Mouse (Mus musculus) lung, embryonic 16.5 days (tissue): ENCODE data around the gene Kmt2b. TPM values are rescaled to one million over a fixed set of nuclear protein-coding genes. Genes with fewer than 3 reads are reported as not detected.

Experiments used
- ATAC-seq: fragments of 200-750 bp; cut with Nextera tagmentation; 2 replicates; pipeline ENCODE4 v1.8.0; 2017; ENCODE audit warnings: low read depth, mild to moderate bottlenecking, moderate library complexity
- H3K27ac ChIP-seq: fragments of 300-500 bp; sonication (generic); 2 replicates; pipeline ENCODE4 v1.5.1; 2014; ENCODE audit warnings: mild to moderate bottlenecking, control low read depth, low read length
- H3K27me3 ChIP-seq: fragments of 300-500 bp; sonication (generic); 2 replicates; pipeline ENCODE4 v1.6.1; 2014; ENCODE audit warnings: low read depth, low read length, mixed read lengths; ENCODE audit not compliant: control insufficient read depth, insufficient read depth
- H3K36me3 ChIP-seq: fragments of 300-500 bp; sonication (generic); 2 replicates; pipeline ENCODE4 v1.6.1; 2014; ENCODE audit warnings: low read length; ENCODE audit not compliant: control insufficient read depth, insufficient read depth
- H3K4me1 ChIP-seq: fragments of 300-500 bp; sonication (generic); replicated peaks from 2 replicates; pipeline ENCODE4 v1.6.1; 2014; ENCODE audit warnings: low read length, mixed read lengths; ENCODE audit not compliant: control insufficient read depth, insufficient read depth
- H3K4me2 ChIP-seq: fragments of 300-500 bp; sonication (generic); 2 replicates; pipeline ENCODE4 v1.6.1; 2014; ENCODE audit warnings: low read depth, low read length, control low read depth
- H3K4me3 ChIP-seq: fragments of 300-500 bp; sonication (generic); 2 replicates; pipeline ENCODE4 v1.5.1; 2014; ENCODE audit warnings: mild to moderate bottlenecking, low read length, control low read depth
- H3K9ac ChIP-seq: fragments of 300-500 bp; sonication (generic); 2 replicates; pipeline ENCODE4 v1.6.1; 2014; ENCODE audit warnings: low read length, control low read depth
- H3K9me3 ChIP-seq: fragments of 300-500 bp; sonication (generic); 2 replicates; pipeline ENCODE4 v1.6.1; 2016; ENCODE audit warnings: low read length; ENCODE audit not compliant: control insufficient read depth
- WGBS: fragments of 180-500 bp; shearing (Covaris S2); extraction: QIAGEN DNeasy Blood & Tissue Kit; methylation state at CpG from one replicate; pipeline ENCODE4 v1.1.7; 2014; 5-methylcytosine and 5-hydroxymethylcytosine counted together
- polyA plus RNA-seq: library from polyadenylated mRNA; unstranded; fragments of >200 nt; fragmentation: Nextera tagmentation; extraction: Ambion mirVana; gene quantifications from 2 replicates; pipeline ENCODE4 v1.2.1, GENCODE M21; 2015

The Kmt2b gene
- polyA plus RNA-seq, 1 experiment from 2014 or later, result 8.7 TPM

DNA sequence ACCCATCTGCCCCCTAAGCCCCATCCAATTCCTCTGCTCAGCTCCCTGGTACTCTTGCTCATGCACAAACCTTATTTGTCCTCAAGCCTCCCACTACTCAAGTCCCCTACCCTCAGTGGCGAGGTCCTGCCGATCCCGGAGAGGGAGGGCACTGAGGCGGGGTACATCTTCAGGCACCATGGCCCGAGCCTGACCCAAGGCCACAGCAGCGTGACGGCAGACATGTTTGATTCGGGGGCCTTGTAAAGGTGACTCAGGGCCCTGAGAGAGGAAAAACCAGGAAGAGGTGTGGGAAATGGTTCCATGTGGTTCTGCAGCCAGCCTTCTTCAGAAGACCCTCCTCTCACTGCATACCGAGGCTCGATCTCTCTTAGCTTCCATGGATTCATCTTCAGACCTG, 4.2 kb downstream of the Kmt2b start:
- Histone ChIP-seq H3K4me3 (no peak overlapping the region), H3K4me2 (no peak overlapping the region), H3K9me3 (no peaks in the 10 kb centered on the region), H3K27ac (no peak overlapping the region), H3K36me3 (peaks cover 55% of the 10 kb centered on the region), H3K9ac (no peak overlapping the region), H3K27me3 (no peaks in the 10 kb centered on the region), H3K4me1 (peaks cover 8% of the 10 kb centered on the region)
- no peak for ATAC-seq
- WGBS, result 88% methylated on average over 10 of the region's 10 CpGs

DNA sequence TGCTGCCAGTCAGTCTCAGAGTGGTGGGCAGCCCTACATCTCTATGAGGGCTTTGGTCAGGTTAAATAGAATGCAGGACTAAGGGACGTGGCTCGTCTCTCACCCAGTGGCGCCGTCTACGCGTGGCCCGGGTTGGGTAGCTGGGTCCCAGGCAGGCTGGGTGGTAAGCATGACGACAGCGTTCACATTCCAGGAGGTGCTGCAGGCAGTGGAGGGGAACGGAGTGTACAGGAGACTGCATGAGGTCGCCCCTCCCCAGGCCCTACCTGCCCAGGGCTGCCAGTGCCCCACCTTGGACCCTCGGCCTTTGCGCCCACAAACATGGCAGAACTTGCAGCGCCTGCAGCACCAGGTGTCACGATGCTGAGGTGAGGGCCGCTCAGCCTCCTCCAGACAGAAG, 7.0 kb downstream of the Kmt2b start:
- ATAC-seq, result no peak
- Histone ChIP-seq H3K4me1 (no peaks in the 10 kb centered on the region), H3K36me3 (peaks cover 83% of the 10 kb centered on the region), H3K4me2 (no peak overlapping the region), H3K4me3 (no peak overlapping the region), H3K27ac (no peak overlapping the region), H3K9me3 (no peaks in the 10 kb centered on the region), H3K9ac (no peak overlapping the region), H3K27me3 (no peaks in the 10 kb centered on the region)
- WGBS, result 93% methylated on average over 16 of the region's 16 CpGs

DNA sequence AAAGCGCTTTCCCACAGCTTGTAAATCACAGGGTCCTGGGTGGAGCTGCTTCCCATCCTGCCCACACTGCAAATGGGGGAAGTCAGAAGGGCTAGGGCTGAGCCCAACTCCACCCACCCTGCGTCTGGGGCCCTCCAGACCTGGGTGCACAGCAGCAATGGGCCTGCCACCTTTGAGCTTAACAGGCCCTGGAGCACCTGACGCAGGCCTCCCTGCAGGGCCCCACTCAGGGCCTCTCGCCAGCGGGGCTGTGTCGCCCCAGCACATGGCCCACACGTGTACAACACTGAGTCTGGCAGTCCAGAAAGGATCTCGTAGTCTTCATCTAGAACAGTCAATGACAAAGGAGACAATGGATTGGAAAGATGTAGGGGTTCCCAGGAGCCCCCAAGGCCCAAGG, 8.6 kb downstream of the Kmt2b start:
- Histone ChIP-seq H3K27me3 (no peaks in the 10 kb centered on the region), H3K27ac (no peak overlapping the region), H3K4me1 (no peaks in the 10 kb centered on the region), H3K4me2 (no peak overlapping the region), H3K4me3 (no peak overlapping the region), H3K9ac (no peak overlapping the region), H3K36me3 (peaks cover 91% of the 10 kb centered on the region), H3K9me3 (no peaks in the 10 kb centered on the region)
- 90% methylated on average over 8 of the region's 8 CpGs for WGBS
- no peak for ATAC-seq

DNA sequence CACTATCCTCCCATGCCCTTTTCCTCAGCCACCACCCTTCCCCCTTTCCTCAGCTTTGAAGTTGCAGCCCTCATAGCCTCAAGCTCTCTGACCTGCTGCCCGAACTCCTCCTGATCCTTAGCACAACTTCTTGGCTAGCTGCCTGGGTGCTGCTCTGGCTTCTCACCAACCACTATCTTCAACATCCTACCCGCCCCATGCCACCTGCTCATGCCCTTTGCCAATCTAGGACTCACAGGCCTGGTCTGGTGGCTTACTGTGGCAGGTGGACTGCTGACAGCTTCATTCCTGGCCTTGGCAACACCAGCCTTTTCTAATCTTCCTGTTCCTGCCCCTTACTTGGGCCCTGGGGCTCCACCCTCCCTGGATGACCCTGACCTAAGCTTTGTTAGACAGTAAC, 15.6 kb downstream of the Kmt2b start:
- H3K4me1 ChIP-seq, result no peaks in the 10 kb centered on the region
- H3K9me3 ChIP-seq, result no peaks in the 10 kb centered on the region
- 75% methylated on average over 2 of the region's 2 CpGs for WGBS
- no peak overlapping the region for H3K4me3 ChIP-seq
- no peaks in the 10 kb centered on the region for H3K27me3 ChIP-seq
- no peak overlapping the region for H3K9ac ChIP-seq
- no peak for ATAC-seq
- no peak overlapping the region for H3K4me2 ChIP-seq
- H3K36me3 ChIP-seq, result peaks cover 85% of the 10 kb centered on the region
- H3K27ac ChIP-seq, result no peak overlapping the region

DNA sequence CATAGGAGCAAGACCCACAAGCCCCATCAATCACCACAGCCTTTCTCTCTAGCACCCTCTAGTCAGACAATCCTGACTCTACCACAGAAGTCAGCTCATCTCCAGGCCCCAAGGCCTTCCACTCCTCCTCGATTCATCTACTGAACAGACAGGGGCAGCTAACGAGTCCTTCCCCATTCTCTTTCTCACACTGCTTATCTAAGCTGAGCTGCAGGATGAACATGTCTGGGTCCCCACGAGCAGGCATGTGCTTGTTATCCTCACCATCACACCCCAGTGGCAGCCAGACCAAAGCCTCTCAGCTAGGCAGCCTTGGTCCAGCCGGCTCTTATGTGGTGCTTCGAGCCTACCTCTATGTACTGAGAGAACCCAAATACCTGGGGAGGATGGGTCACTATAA, 16.1 kb downstream of the Kmt2b start:
- H3K27me3 ChIP-seq, result no peaks in the 10 kb centered on the region
- ATAC-seq, result no peak
- no peak overlapping the region for H3K27ac ChIP-seq
- H3K9ac ChIP-seq, result no peak overlapping the region
- 84% methylated on average over 5 of the region's 5 CpGs for whole genome bisulfite sequencing
- H3K4me3 ChIP-seq, result no peak overlapping the region
- no peaks in the 10 kb centered on the region for H3K9me3 ChIP-seq
- no peaks in the 10 kb centered on the region for H3K4me1 ChIP-seq
- peaks cover 81% of the 10 kb centered on the region for H3K36me3 ChIP-seq
- H3K4me2 ChIP-seq, result no peak overlapping the region

DNA sequence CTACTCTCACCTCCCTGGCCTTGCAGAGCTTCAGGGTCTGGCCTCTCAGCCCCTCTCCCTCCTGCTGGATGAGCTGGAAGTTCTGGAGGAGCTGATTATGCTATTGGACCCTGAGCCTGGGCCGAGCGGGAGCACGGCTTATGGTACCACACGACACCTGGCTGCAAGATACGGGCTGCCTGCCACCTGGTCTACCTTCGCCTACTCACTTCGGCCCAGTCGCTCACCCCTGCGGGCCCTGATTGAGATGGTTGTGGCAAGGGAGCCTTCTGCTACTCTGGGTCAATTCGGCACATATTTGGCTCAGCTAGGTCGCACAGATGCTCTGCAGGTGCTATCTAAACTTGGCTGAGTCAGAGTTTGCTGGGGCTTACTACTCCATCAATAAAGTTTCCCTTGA, 21.0 kb downstream of the Kmt2b start:
- no peak for ATAC-seq
- WGBS, result 83% methylated on average over 11 of the region's 11 CpGs
- H3K36me3 ChIP-seq, result peaks cover 44% of the 10 kb centered on the region

DNA sequence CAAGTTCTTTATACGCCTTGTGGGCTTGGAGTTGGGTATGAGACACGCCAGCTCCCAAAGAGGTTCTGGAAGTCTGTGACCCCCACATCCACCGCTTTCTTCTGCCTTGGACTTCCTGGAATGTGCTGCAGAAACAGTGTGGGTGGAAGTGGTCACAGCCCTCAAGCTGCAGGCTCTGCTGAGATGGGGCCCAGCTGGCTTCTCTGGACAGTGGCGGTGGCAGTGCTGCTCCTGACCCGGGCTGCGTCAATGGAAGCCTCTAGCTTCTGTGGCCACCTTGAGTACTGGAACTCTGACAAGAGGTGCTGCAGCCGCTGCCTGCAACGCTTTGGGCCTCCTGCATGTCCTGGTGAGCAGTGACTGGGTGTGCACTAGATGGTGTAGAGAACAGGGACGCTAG, 22.5 kb downstream of the Kmt2b start:
- ATAC-seq, result no peak

More for the DNA sequence above, 21.0 kb downstream of the Kmt2b start:
- no peaks in the 10 kb centered on the region for H3K27me3 ChIP-seq
- H3K9ac ChIP-seq, result no peak overlapping the region
- no peaks in the 10 kb centered on the region for H3K9me3 ChIP-seq
- H3K4me2 ChIP-seq, result no peak overlapping the region
- no peak overlapping the region for H3K4me3 ChIP-seq
- no peak overlapping the region for H3K27ac ChIP-seq
- peaks cover 5% of the 10 kb centered on the region for H3K4me1 ChIP-seq

DNA sequence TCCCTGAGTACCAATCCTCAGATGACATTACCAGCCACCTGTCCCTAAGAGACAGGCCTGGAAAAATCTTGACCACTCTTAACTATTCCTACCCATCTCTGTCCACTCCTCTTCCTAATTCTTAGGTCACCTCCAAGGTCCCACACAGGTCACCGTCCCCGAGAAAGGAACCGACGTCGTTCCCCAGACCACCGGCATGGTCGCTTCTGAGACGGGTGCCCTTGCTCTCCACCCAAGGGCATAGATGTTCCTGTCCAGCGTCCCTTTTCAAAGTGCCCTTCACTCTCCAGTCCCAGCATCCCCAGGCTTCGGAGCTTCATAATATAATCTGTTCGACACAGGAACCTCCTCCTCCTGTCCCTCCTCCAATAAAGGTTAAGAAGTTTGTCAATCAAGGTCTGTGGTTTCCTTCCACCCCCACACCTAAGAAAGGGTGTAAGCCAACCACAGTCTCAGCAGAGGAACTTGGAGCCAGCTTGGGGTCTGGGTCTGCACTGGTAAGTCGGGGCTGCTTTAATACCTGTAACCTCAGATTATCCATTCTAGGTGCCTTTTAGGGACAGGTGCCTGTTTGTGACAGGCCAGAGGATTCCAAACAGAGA, 23.5 kb downstream of the Kmt2b start, which contains the start of gene Igflr1:
Gene Igflr1, plus strand, starts transcription at position 458 of the 602 bp plus-strand sequence.
- 94% methylated on average over 12 of the region's 12 CpGs for WGBS
- Histone ChIP-seq H3K4me3 (no peak within 1 kb of the TSS), H3K9ac (no peak within 1 kb of the TSS), H3K9me3 (no peaks in the 10 kb centered on the region), H3K4me2 (no peak within 1 kb of the TSS), H3K27ac (no peak within 1 kb of the TSS), H3K27me3 (no peaks in the 10 kb centered on the region), H3K36me3 (peaks cover 29% of the 10 kb centered on the region), H3K4me1 (peaks cover 8% of the 10 kb centered on the region)
- no peak for ATAC-seq

More for the DNA sequence above, 22.5 kb downstream of the Kmt2b start:
- 74% methylated on average over 9 of the region's 9 CpGs for WGBS
- Histone ChIP-seq H3K4me2 (no peak overlapping the region), H3K27me3 (no peaks in the 10 kb centered on the region), H3K4me3 (no peak overlapping the region), H3K9ac (no peak overlapping the region), H3K36me3 (peaks cover 36% of the 10 kb centered on the region), H3K9me3 (no peaks in the 10 kb centered on the region), H3K27ac (no peak overlapping the region), H3K4me1 (peaks cover 8% of the 10 kb centered on the region)

DNA sequence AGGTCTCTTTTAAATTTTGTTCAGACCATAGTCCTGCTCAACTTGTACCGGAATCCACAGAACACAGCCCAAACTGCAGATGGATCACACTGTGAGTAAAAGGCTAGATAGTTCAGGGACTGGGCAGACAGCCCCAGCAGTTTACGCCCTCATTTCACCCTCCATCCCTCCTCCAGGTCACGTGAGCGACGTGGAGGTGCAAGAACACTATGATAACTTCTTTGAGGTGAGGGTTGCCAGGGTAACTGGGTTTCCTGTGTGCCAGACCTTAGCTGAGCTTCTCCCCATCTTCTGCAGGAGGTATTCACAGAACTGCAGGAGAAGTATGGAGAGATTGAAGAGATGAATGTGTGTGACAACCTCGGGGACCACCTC, 24.6 kb downstream of the Kmt2b start:
- 15% methylated on average over 6 of the region's 6 CpGs for WGBS
- Histone ChIP-seq H3K4me2 (peak overlapping the region; percentile 64), H3K4me1 (peaks cover 8% of the 10 kb centered on the region), H3K27ac (peak overlapping the region; percentile 97; the same call in 1 of the 2 replicates), H3K36me3 (peaks cover 17% of the 10 kb centered on the region), H3K27me3 (no peaks in the 10 kb centered on the region), H3K4me3 (peak overlapping the region; percentile 76), H3K9me3 (no peaks in the 10 kb centered on the region), H3K9ac (peak overlapping the region; percentile 80)
- no peak for ATAC-seq
